Mouse (Mus musculus) testis, adult 2 months (tissue): ENCODE measurements around the gene E130116L18Rik. TPM values are rescaled to one million over a fixed set of nuclear protein-coding genes. Genes with fewer than 3 reads are reported as not detected.

Source experiments
- H3K27ac ChIP-seq: fragments of 200-500 bp; 2 replicates; pipeline ENCODE4 v1.5.1; 2012; ENCODE audit warnings: low read depth, low read length; ENCODE audit not compliant: control insufficient read depth, insufficient read depth
- H3K27me3 ChIP-seq: fragments of 200-500 bp; 2 replicates; pipeline ENCODE4 v1.6.1; 2012; ENCODE audit warnings: mild to moderate bottlenecking, low read length, moderate library complexity; ENCODE audit not compliant: control insufficient read depth, insufficient read depth
- H3K36me3 ChIP-seq: fragments of 200-500 bp; 2 replicates; pipeline ENCODE4 v1.6.1; 2012; ENCODE audit warnings: mild to moderate bottlenecking, low read length; ENCODE audit not compliant: control insufficient read depth, insufficient read depth
- H3K4me1 ChIP-seq: fragments of 200-500 bp; 2 replicates; pipeline ENCODE4 v1.6.1; 2012; ENCODE audit warnings: low read length; ENCODE audit not compliant: control insufficient read depth, insufficient read depth
- H3K4me3 ChIP-seq: fragments of 200-500 bp; 2 replicates; pipeline ENCODE4 v1.5.1; 2012; ENCODE audit warnings: low read depth, mild to moderate bottlenecking, low read length, moderate library complexity, mixed read lengths; ENCODE audit not compliant: control insufficient read depth
- CTCF ChIP-seq: fragments of 200-500 bp; IDR thresholded peaks from 2 replicates; pipeline ENCODE4 v1.5.1; 2012; ENCODE audit warnings: low read depth, mild to moderate bottlenecking, inconsistent platforms, low read length, moderate library complexity; ENCODE audit not compliant: control insufficient read depth, insufficient read depth, insufficient replicate concordance
- POLR2A ChIP-seq: fragments of 200-500 bp; IDR thresholded peaks from 2 replicates; pipeline ENCODE4 v1.6.1; 2012; ENCODE audit warnings: low read depth, mild to moderate bottlenecking, inconsistent platforms, low read length, moderate library complexity; ENCODE audit not compliant: control insufficient read depth
- polyA plus RNA-seq: library from polyadenylated mRNA; depleted of rRNA; stranded (reverse); fragments of >200 nt; gene quantifications from 2 replicates; pipeline ENCODE4 v1.2.3, GENCODE M21; 2012

E130116L18Rik gene
- polyA plus RNA-seq, 1 experiment, result not detected

GRCm38 (mm10) chr5:25211872-25212271 is 11.1 kb downstream of the E130116L18Rik start:
- Histone ChIP-seq H3K27ac (no peak overlapping the region), H3K36me3 (no peaks in the 10 kb centered on the region), H3K4me1 (no peaks in the 10 kb centered on the region), H3K27me3 (no peaks in the 10 kb centered on the region), H3K4me3 (no peak overlapping the region)
- TF ChIP-seq CTCF (no peak), POLR2A (no peak)

GRCm38 (mm10) chr5:25190521-25190920 is 32.4 kb downstream of the E130116L18Rik start:
- no peak for TF ChIP-seq CTCF
- TF ChIP-seq POLR2A, result no peak
- Histone ChIP-seq H3K27ac (no peak overlapping the region), H3K4me1 (no peaks in the 10 kb centered on the region), H3K4me3 (no peak overlapping the region), H3K36me3 (no peaks in the 10 kb centered on the region), H3K27me3 (no peaks in the 10 kb centered on the region)

- peak; percentile 48; the same call in 1 of the 2 replicates for TF ChIP-seq CTCF
- TF ChIP-seq POLR2A, result no peak
- H3K27ac ChIP-seq, result no peak overlapping the region
- H3K4me1 ChIP-seq, result no peaks in the 10 kb centered on the region
- H3K4me3 ChIP-seq, result no peak overlapping the region
- no peaks in the 10 kb centered on the region for H3K36me3 ChIP-seq
- H3K27me3 ChIP-seq, result no peaks in the 10 kb centered on the region
These were observed 34.2 kb downstream of the E130116L18Rik start for GRCm38 (mm10) chr5:25188802-25189201.

GRCm38 (mm10) chr5:25187727-25188126 is 35.2 kb downstream of the E130116L18Rik start:
- Histone ChIP-seq H3K27me3 (no peaks in the 10 kb centered on the region), H3K27ac (no peak overlapping the region), H3K4me1 (no peaks in the 10 kb centered on the region), H3K4me3 (no peak overlapping the region), H3K36me3 (no peaks in the 10 kb centered on the region)
- no peak for TF ChIP-seq POLR2A
- no peak for TF ChIP-seq CTCF

- H3K27ac ChIP-seq, result no peak overlapping the region
- no peaks in the 10 kb centered on the region for H3K36me3 ChIP-seq
- no peaks in the 10 kb centered on the region for H3K27me3 ChIP-seq
- TF ChIP-seq POLR2A (no peak), CTCF (no peak)
- peak overlapping the region; percentile 52 for H3K4me3 ChIP-seq
- no peaks in the 10 kb centered on the region for H3K4me1 ChIP-seq
These were observed 38.4 kb downstream of the E130116L18Rik start for GRCm38 (mm10) chr5:25184594-25184993.

DNA sequence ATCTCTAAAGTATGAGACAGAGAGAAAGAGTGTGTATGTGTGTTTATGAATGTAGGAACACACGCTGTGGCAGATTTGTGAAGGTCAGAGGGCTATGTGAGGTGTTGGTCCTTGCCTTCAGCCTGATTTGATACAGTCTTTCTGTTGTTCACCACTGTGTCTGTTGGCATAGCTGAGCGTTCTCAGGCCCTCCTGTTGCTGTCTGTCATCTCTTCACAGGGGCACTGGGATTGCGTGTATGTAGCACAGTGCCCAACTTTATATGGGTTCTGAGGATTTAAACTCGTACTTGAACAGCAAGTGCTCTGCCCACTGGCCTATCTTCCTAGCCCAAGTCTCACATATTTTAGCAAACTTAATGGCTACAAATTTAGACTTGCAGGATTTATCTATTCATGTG is 39.4 kb downstream of the E130116L18Rik start:
- H3K27me3 ChIP-seq, result no peaks in the 10 kb centered on the region
- H3K4me3 ChIP-seq, result peak overlapping the region; percentile 70
- no peak overlapping the region for H3K27ac ChIP-seq
- no peaks in the 10 kb centered on the region for H3K36me3 ChIP-seq
- TF ChIP-seq CTCF (no peak), POLR2A (no peak)
- no peaks in the 10 kb centered on the region for H3K4me1 ChIP-seq

- H3K36me3 ChIP-seq, result no peaks in the 10 kb centered on the region
- H3K4me3 ChIP-seq, result peak within 1 kb of the TSS; percentile 77
These were observed 41.9 kb downstream of the E130116L18Rik start, which contains the start of gene Galntl5 for GRCm38 (mm10) chr5:25181004-25181531. TSS of gene Galntl5 (plus strand) at chr5:25181460.

More at GRCm38 (mm10) chr5:25181004-25181531, 41.9 kb downstream of the E130116L18Rik start, which contains the start of gene Galntl5:
- peak within 1 kb of the TSS; percentile 19 for H3K27ac ChIP-seq
- no peaks in the 10 kb centered on the region for H3K4me1 ChIP-seq
- TF ChIP-seq CTCF (no peak), POLR2A (peak; percentile 80; the same call in 1 of the 2 replicates)
- no peaks in the 10 kb centered on the region for H3K27me3 ChIP-seq
